Mouse (Mus musculus) G1E (cell line): ENCODE measurements at regions not wholly inside any gene's neighbourhood (a gene's known extent, or its start where the extent isn't known, plus 50 kb on each side); places are given as distances from the start of the nearest gene placed in this dataset.

Source experiments
- ATAC-seq: 2 replicates; pipeline ENCODE4 v1.8.0; 2016; ENCODE audit warnings: mild to moderate bottlenecking; ENCODE audit not compliant: insufficient number of reproducible peaks, poor library complexity, low FRiP score, severe bottlenecking; ENCODE audit errors: extremely low read depth
- DNase-seq: peaks from one replicate; pipeline ENCODE4 v3.0.0; 2012; ENCODE audit warnings: low spot score
- H3K27me3 ChIP-seq: 2 replicates; pipeline ENCODE4 v1.6.1; 2012; ENCODE audit warnings: mild to moderate bottlenecking, low read length, inconsistent platforms; ENCODE audit not compliant: insufficient read depth
- H3K36me3 ChIP-seq: replicated peaks from 2 replicates; pipeline ENCODE3; 2012; ENCODE audit warnings: mild to moderate bottlenecking, inconsistent platforms
- H3K4me1 ChIP-seq: 2 replicates; pipeline ENCODE4 v1.6.1; 2012; ENCODE audit warnings: low read depth, low read length, inconsistent platforms, mixed read lengths; ENCODE audit not compliant: insufficient read depth
- H3K4me3 ChIP-seq: 2 replicates; pipeline ENCODE4 v1.5.1; 2012; ENCODE audit warnings: low read depth, mild to moderate bottlenecking, inconsistent platforms, low read length, moderate library complexity, mixed read lengths
- H3K9me3 ChIP-seq: replicated peaks from 2 replicates; pipeline ENCODE4 v1.6.1; 2012; ENCODE audit warnings: inconsistent platforms
- CTCF ChIP-seq: IDR thresholded peaks from 2 replicates; pipeline ENCODE4 v1.5.1; 2012; ENCODE audit warnings: low read depth, low read length, inconsistent platforms, mixed read lengths
- GATA1 ChIP-seq: IDR thresholded peaks from 2 replicates; pipeline ENCODE4 v1.6.1; 2012; ENCODE audit warnings: borderline replicate concordance, low read length, inconsistent platforms, mixed read lengths
- GATA2 ChIP-seq: IDR thresholded peaks from 2 replicates; pipeline ENCODE4 v1.6.1; 2012; ENCODE audit warnings: low read depth, low read length, inconsistent platforms, borderline replicate concordance
- POLR2AphosphoS5 ChIP-seq: IDR thresholded peaks from 2 replicates; pipeline ENCODE4 v1.6.1; 2012; ENCODE audit warnings: low read depth, low read length, inconsistent platforms; ENCODE audit not compliant: insufficient replicate concordance
- TAL1 ChIP-seq: conservative IDR thresholded peaks from 2 replicates; pipeline ENCODE4 v1.6.1; 2012; ENCODE audit warnings: low read depth, low read length, inconsistent platforms, mixed read lengths

GRCm38 (mm10) chr13:32567850-32568249 lies 215.9 kb downstream of the Mylk4 start:
- Histone ChIP-seq H3K4me1 (no peaks in the 10 kb centered on the region), H3K36me3 (no peaks in the 10 kb centered on the region), H3K4me3 (no peak overlapping the region), H3K9me3 (no peaks in the 10 kb centered on the region), H3K27me3 (no peaks in the 10 kb centered on the region)
- ATAC-seq (no peak), DNase-seq (no peak)
- no peak for TF ChIP-seq CTCF
- no peak for TF ChIP-seq POLR2AphosphoS5
- no peak for TF ChIP-seq TAL1
- TF ChIP-seq GATA1, result no peak
- no peak for TF ChIP-seq GATA2

DNA sequence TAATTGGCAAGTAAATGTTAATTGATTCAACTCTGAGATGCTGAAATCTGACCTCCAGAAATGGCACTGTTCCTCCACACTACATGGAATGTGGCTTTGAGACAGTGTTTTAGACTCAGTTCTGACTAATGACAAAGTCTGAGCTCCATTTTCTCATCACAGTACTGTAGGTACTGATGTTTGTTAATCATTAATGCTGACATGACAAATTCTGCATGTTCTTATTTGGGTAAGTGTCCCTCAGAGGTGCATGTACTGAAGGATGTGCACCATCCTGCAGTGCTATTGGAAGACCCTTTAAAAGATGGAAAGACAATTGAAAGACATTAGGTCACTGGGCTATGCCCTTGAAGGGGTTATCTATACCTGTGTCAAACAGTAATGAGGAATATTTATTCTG lies 222.1 kb upstream of the Gmds start:
- Histone ChIP-seq H3K27me3 (no peaks in the 10 kb centered on the region), H3K36me3 (no peaks in the 10 kb centered on the region), H3K4me1 (no peaks in the 10 kb centered on the region), H3K4me3 (no peak overlapping the region), H3K9me3 (peaks cover 6% of the 10 kb centered on the region; the same call in 1 of the 2 replicates)
- ATAC-seq, result no peak
- no peak for DNase-seq
- TF ChIP-seq POLR2AphosphoS5, result no peak
- no peak for TF ChIP-seq CTCF
- no peak for TF ChIP-seq GATA2
- no peak for TF ChIP-seq GATA1
- TF ChIP-seq TAL1, result no peak

DNA sequence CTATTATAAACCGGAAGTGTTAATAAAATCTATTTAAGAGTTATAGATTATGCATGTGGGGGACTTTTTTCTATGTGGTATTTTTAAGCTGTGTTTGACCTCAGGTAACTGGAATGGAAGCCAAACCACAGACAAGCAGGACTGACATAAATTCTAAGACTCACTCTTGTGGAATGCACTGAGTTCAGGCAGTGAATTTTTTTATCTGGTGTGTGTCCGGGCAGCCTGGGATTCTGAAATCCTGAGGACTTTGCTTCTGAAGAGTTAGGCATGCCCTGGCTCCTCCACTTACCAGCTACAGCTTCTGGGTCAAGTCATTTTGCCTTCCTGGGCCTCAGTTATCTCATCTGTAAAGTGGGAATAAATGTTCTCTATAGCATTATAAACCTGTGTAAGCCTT lies 217.9 kb upstream of the Gmds start:
- Histone ChIP-seq H3K36me3 (no peaks in the 10 kb centered on the region), H3K27me3 (no peaks in the 10 kb centered on the region)

DNA sequence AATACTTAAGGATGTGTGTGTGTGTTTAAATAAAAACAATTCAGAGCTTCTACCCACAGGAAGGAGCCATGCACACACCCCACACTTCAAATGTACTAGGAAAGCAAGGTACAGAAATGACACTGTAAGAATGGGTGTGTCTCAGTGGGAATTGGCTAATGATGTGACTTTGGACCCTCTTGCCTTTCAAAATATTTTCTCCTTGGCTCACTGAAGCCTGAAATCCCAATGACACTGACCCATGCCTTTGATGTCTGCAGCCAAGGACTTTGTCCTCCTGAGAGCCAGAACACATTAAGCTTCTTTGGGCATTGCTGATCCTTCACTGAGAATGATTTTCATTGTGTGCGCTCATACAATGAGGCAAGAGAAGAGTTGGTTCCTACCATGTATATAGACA lies 216.5 kb upstream of the Gmds start:
- Histone ChIP-seq H3K36me3 (no peaks in the 10 kb centered on the region), H3K27me3 (no peaks in the 10 kb centered on the region), H3K4me3 (no peak overlapping the region), H3K4me1 (no peaks in the 10 kb centered on the region), H3K9me3 (no peaks in the 10 kb centered on the region)
- no peak for TF ChIP-seq CTCF
- no peak for TF ChIP-seq TAL1
- TF ChIP-seq GATA2, result no peak
- TF ChIP-seq POLR2AphosphoS5, result no peak
- TF ChIP-seq GATA1, result no peak
- DNase-seq (no peak), ATAC-seq (no peak)

More for the DNA sequence above, 217.9 kb upstream of the Gmds start:
- TF ChIP-seq CTCF (no peak), POLR2AphosphoS5 (no peak), GATA2 (no peak), GATA1 (no peak), TAL1 (no peak)
- Histone ChIP-seq H3K4me1 (no peaks in the 10 kb centered on the region), H3K4me3 (no peak overlapping the region), H3K9me3 (peaks cover 3% of the 10 kb centered on the region; the same call in 1 of the 2 replicates)
- ATAC-seq (no peak), DNase-seq (no peak)

GRCm38 (mm10) chr13:32554601-32555000 lies 216.1 kb upstream of the Gmds start:
- no peaks in the 10 kb centered on the region for H3K36me3 ChIP-seq
- H3K4me1 ChIP-seq, result no peaks in the 10 kb centered on the region
- ATAC-seq (no peak), DNase-seq (no peak)
- TF ChIP-seq TAL1, result no peak
- TF ChIP-seq GATA2, result no peak
- no peak for TF ChIP-seq CTCF
- no peak for TF ChIP-seq GATA1
- no peaks in the 10 kb centered on the region for H3K27me3 ChIP-seq
- H3K9me3 ChIP-seq, result no peaks in the 10 kb centered on the region
- no peak overlapping the region for H3K4me3 ChIP-seq

GRCm38 (mm10) chr13:32553136-32553535 lies 214.6 kb upstream of the Gmds start:
- TF ChIP-seq TAL1 (no peak), GATA1 (no peak), GATA2 (no peak), POLR2AphosphoS5 (no peak), CTCF (no peak)
- Histone ChIP-seq H3K4me1 (no peaks in the 10 kb centered on the region), H3K4me3 (no peak overlapping the region), H3K27me3 (no peaks in the 10 kb centered on the region), H3K36me3 (no peaks in the 10 kb centered on the region), H3K9me3 (no peaks in the 10 kb centered on the region)
- ATAC-seq (no peak), DNase-seq (no peak)

DNA sequence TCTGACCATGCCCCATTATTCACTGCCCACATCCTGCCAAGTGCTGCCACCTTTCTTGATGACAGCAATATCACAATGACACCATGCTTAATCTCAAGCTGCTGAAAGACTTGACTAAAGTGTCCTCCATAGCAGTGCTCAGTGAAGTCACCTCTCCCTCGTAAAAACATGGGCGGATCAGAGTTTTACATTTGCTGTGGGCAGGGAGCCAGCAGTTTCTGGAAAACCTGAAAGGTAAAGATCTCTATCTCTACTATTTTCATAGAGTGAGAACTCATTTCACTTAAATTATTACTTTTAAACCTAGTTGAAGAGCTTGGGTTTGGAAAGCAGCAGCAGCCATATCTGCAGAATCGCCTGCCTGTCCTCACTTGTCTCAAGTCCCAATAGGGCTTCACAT lies 211.6 kb upstream of the Gmds start:
- DNase-seq (no peak), ATAC-seq (no peak)
- Histone ChIP-seq H3K27me3 (no peaks in the 10 kb centered on the region), H3K4me1 (no peaks in the 10 kb centered on the region), H3K36me3 (no peaks in the 10 kb centered on the region), H3K4me3 (no peak overlapping the region), H3K9me3 (no peaks in the 10 kb centered on the region)
- TF ChIP-seq TAL1 (no peak), CTCF (no peak), POLR2AphosphoS5 (no peak), GATA2 (no peak), GATA1 (no peak)
